Mouse (Mus musculus) retina, embryonic 14.5 days (tissue): Measurements from ENCODE around the gene Syt1.

Source experiments
- DNase-seq: peaks from one replicate; pipeline ENCODE4 v3.0.0-alpha.2; 2015; ENCODE audit warnings: low spot score

Gene Syt1

DNA sequence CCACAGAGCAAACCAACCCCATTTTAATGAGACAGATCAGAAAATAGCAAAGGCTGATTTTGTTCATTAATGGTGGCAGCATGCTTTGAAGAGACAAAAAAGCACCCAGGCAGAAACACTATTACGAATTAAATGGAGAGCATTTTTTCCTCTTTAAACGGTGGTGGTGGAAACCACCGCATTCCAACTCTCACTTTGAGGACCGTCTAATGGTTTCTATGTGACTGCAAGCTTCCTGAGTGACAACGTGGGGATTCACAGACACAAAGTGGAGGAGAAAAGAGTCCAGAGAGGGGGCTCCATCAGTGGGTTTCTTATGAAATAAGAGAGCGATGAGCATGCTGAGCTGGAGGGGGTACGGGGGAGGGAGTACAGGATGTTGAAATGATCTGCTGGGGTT is 496.1 kb downstream of the Syt1 start:
- DNase-seq: peak; percentile 13

DNA sequence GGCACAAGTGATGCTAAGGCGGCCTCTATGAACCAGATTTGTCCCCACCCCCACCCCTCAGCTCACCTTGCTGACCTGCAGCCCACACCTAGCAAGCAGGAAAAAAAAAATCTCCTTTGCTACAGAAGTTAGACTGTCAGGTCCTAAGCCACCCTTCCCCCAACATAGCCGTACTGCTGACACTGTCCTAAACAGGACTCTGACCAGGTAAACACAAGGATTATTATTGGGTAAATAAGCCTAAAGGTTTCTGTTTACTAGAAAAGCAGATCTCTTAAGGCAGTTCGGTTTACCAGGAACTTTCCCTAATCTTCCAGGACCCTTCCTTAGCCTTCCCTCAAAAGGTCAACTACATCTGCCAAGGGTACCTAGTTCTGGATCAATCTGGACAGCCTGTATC is 501.2 kb downstream of the Syt1 start:
- DNase-seq: no peak

DNA sequence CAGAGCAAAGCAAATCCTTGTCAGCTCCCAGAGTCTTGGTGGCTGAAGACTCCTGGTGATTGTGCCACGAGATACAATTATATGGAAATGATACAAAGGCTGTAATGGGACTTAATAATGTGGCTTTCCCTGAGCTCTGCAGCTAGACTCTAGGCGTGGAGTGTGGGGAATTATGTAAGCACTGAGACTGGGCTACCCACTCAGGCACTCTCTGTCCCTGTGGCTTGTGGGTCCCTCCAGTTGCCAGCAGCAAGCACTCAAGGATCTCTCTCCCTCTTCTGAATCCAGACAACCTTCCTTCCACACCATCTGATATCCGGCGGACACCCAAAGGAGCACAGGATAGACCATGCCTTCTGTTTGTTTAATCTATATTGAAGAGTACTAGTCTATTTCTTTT is 503.9 kb downstream of the Syt1 start:
- DNase-seq: no peak

DNA sequence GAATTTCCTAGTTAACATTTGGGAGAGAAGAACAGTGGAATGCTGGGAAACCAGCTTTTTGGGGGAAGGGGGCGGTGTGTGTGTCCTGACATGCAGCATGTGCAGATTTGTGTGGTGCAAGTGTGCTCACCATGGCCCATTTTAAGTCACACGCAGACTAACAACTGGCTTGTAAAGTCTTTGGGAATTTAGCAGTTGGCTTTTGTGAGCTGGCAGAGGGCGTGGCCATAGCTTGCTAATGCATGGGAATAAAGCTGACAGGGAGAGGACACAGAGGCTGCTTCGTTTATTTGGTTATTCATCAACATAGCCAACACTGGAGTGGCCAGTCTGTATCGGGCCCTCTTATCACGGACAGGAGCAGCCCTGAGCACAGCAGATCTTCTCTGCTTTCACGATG is 505.9 kb downstream of the Syt1 start:
- DNase-seq: peak; percentile 15

DNA sequence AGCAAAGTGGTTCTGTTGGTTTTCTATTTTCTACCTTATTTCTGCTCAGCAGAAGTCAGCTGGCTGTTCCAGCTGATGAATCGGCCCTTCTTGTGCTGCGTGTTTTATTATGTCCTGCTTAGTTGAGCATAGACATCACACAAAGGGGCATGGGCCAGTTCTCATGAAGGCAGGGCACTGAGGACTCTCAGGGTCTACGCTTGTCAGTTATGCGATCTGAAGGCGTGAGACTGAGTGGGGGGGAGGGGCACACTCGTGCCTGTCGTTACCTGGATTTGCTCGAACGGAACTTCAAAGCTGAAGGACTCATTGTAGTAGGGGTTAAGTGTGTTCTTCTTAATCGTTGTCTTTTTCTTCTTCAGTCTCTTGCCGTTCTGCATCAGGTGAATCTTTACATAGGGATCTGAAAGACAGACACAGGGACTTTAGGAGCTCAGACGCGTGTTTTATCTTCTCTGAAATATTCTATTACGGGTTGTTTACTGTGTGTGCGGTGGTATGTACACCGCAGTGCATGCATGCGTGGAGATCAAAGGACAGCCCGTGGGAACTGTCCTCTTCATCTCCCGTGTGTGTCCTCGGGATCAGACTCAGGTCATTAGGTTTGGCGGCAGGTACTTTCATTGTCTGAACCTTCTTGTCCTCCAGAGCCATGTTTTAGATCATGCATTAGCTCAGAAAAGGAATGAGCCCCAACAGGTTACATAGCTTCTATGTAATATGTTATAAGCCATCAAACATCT is 506.5 kb downstream of the Syt1 start:
- peak; percentile 46 for DNase-seq

DNA sequence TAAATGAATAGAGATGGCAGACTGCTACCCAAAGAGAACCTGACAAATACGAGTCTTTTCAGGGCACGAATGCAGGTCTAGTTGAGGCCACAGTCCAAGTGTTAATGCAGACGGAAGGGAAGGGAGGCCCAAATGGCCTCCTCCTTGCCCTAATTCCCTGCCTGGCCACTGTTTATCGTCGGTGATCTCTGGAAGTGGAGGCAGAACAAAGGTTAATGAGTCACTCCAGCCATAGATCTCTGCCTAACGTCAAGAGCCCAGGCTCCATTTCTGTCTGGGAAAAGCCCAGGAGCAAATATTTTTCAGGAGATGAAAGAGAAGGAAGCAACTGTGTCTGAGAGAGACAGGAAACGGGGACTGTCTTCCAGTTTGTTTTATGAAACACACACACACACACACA is 520.6 kb downstream of the Syt1 start:
- DNase-seq: no peak

DNA sequence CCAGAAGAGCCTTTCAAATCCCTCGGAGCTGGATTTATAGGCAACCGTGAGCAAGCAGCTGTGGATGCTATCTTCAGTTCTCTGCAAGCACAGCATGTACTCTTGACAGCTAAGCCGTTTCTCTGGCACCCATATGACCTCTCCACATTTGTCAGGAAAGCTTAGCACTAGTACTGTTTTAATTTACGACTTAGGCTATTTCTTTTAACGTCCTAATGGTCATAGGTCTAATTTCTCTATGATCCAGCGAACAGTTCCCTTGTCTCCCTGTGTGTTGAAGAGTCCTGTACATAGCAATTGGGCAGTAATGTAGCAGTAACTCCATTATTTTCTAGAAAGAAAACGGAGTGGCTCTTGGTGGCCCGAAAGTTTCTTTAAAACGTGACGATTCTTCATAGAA is 526.8 kb downstream of the Syt1 start:
- no peak for DNase-seq

DNA sequence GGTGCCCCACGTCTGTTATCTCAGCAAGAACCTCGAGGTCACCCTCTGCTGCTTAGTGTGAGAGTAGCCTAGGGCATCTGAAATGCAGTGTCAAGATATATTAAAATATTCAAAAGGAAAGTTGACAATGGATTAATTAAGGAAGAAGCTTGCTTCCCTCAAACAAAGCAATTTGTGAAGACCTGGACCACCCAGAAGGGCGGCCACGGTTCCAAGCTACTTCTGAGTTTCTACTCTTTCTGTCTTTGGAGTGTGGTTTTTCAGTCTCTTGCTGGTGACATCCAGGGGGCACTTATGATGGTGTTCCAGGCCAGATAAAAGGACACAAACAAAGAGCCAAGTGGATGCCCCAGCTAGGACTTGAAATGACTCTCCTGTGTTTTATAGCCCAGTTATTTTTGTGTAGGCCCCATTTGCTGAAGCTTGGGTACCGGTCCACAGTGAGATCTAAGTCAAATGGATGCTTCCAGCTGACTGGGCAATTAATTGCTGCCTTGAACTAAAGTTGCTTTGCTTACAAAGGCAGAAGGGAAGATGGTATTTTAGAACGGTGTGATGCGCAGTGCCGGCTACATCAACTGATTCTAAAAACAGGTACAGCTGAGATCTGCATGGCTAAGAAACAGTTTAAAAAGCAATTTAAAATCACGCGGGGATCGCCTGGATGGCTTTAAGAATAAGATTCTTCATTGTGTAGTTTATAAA is 530.5 kb downstream of the Syt1 start:
- peak; percentile 54 for DNase-seq

DNA sequence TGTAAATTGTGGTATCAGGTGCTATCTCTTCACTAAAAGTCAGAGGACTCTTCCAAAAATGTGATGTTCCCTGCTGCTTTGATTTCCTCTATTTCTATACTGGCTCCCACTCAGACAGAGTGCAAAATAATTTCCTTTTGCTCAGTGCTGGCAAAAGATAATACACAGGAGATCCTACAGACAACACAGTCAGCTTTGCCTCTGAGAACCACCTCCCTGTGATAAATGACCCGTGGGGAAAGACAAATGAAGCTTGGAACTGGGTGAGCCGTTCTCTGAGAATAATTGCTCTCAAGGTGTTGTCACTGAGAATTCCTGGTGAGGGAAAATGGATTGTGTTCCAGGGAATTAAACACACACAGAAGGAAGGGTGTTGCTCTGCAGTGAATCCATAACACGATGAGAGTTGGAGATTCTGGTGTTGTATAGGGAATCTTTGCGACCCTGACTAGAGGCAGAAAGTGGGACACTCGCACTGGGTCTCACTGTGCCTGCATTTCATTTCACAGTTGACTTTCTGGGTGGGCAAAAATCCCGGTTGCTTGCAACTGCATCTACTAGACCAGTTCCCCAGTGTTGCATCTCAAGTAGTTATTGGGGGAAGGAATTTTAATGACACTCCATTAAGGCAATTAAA is 540.3 kb downstream of the Syt1 start:
- DNase-seq: peak; percentile 65

DNA sequence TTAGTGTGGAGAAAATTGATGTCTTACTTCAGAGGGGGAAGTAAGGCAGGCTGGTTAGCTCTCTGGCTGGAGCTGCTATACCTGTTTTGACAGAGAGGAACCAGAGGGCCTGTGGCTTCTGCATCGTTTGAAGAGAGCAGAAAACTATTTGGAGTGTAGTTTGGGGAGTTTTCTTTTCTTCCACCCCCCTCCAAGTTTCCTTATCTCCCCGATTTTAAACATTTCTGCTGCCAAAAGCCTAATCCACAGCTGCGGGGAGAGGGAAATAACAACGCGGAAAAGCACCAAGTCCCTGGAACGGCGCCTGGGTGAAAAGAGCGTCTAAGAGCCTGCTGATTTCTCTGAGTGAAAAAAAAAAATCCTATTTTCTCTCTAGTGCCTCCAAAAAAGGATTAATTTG is 544.2 kb downstream of the Syt1 start:
- DNase-seq: no peak

DNA sequence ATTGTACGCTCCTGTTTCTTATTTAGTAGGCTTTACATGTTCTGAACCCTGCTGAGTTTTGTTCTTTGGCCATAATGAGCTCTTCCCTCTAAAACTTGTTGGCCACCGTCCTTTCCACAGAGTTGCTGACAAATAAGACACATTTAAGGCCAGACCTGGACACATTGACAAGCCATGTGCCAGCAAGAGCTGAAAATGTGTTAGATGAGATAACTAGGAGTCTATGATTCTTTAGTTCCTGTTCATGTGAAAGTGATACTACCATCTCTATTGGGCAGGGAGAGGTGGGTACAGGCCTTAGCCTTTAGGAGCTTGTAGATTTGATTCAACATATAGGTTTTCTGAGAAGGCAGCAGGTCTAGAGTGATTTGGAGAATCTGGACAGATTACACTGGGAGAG is 548.9 kb downstream of the Syt1 start:
- DNase-seq: no peak

DNA sequence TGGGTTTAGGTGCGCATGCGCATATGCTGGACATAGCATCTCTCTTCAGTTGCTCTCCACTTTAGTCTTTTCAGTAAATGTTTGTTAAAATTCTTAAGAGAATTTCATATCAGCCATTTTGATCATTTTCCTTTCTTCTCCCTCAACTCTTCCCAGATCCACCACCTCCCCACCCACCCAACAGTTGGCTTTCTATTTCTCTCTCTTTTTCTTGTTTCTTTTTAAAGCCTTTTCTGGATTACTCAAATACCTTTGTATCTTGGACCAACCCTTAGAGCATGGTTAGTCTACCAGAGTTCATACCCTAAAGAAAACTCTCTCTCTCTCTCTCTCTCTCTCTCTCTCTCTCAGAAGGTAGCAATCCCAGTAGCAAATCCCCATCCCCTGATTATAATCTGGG is 553.7 kb downstream of the Syt1 start:
- DNase-seq: no peak

DNA sequence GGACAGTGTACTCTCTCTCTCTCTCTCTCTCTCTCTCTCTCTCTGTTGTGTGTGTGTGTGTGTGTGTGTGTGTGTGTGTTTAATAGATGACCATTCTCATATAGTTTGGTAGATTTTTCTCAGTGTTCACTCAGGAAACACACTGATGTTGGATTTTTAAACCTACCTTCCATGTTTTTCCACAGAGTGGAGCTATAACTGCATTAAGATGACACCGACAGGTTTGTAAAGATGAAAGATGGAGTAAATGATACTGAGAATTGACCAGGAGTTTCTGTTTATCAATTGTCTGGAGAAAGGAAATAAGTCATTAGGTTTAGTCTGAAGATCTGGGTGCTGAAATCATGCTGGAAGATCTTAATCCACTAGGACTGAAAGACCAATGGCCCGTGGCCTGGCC is 554.9 kb downstream of the Syt1 start:
- no peak for DNase-seq

DNA sequence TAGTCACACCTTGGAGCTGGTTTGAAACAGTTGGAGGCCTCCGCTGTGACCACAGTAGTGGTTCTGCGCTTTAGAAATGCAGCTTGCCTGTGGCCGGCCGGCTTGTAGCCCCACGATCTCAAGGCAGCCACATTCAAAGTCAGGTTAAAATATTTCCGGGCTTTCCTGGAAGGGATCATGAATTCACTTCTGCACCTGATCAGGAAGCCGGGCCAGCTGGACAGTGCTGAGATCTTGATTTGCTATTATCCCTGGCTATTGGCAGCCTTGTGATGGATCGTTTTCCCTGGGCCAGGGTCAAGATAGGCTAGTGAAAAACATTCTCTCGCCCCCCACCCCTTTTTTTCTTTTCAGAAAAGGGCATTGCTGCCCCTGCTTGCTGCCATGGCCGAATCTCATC is 555.6 kb downstream of the Syt1 start:
- DNase-seq: no peak

DNA sequence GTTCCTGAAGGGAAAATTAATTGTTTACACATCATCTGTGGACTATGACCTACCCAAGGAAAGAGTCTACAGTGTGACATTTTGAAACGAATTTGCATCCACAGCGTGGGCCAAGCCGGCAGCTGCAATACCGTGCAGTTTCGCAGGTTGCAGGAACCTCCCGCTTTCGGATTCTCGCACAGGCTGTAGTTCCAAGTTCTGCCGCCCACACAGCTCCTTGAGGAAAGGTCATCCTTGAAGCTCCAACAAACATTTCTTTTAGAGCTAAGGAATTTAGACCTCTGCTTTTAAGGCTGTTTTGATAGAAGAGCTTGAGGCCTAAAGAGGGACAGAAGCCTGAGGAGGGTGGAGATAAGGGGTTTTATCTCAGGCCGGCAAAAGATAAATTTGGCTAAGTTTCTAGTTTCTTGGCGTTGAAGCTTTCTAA is 556.1 kb downstream of the Syt1 start:
- no peak for DNase-seq

DNA sequence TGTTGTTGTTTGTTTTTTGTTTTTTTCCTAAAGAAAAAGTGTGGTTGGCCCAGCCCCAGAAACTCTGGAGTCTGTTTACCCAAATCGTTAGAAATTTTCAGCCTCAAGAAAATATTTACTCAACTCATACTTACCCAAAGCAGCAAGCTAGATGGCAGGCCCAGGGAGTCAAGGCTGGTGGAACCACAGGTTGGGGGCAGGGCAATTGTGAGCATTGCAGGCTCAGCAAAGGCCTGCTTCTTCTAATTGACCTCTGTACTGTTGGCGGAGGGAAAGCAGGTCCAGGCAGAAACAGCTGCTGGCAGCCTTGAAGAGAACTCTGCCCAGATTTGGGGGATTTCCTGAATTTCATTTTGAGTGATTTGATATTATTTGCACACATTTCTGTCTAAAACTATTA is 557.2 kb downstream of the Syt1 start:
- DNase-seq: no peak

DNA sequence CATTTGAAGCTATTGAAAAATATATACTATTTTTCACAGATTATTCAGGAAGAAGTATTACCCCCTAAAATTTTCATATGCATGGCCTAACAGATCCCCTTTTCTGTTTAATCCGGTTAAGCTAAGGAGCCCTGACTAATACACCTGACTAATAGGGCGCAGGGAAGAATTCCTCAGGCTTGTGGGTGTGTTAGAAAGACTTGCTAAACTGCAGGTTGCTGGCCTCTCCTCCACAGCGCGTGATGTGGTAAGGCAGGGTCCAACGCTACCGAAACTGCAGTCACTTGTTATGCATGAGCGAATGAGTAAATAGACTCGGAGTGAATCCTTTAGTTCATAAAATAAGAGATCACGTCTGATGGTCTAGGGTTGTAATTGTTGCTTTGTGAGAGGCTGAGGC is 558.4 kb downstream of the Syt1 start:
- no peak for DNase-seq

DNA sequence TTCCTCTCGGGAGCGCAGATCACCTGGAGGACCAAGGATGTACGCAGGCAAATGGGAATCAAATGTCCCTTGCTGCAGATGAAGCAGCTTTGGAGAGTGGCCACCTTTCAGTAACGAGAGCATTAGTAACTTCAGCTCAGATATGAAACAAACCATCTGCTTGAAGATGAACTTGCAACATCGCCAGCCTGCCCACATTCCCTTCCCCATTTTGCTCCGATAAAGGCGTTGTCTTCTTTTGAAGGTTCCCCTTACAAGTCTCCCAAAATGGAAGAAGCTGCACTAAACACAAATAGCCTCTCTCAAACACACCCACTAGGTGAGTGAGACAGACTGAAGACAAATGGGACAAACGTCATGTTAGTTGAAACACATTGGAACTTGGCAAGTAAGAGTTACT is 559.3 kb downstream of the Syt1 start:
- no peak for DNase-seq

DNA sequence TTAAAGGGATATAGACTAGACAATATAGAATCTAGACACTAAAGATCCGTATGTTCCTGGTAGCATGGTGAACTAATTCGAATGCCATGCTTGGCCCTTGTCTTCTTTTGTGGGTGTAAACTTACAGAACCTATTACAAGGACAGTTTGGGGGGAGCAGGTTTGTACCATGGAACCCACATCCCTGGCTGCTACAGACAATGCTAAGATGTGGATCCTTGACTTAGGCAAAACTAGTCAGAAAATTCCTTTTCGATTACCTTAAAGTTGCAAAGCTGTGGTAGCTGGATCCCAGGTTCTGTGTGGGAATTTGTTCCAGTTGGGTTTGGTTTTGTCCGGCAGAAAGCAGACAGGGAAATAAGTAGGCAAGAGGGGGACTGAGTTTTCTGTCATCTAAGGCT is 560.4 kb downstream of the Syt1 start:
- no peak for DNase-seq

DNA sequence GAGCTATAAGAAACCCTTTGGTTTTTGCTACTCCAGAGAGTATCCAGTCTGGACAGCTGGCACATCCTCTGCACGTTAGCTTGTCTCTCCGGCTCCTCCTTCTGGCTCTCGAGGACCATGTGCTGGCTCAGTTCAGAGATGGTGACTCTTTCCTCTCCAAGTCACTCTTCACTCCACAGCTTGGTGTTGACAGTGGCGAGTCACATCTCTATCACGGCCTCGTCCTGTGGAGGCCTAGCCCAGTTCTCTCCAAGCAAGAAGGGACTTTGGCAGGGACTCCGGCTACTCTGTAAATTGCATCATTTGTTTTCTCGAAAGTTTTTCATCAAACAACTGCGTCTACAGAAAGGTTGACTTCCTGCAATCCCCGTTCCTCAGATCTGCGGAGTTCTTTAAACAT is 562.4 kb downstream of the Syt1 start:
- no peak for DNase-seq
